Mouse (Mus musculus): ENCODE data around the gene Mccc2.
"Not testable (repeated sequence)": the region's sequence is repeated elsewhere in the genome, so short reads cannot be mapped to it uniquely, and the experiment has no call there.

GRCm38 (mm10) chr13:100057738-100058137 is 42.3 kb upstream of the Mccc2 start:
- not testable (repeated sequence) for TF ChIP-seq REST (IDR thresholded peaks at IDR 0.05; ENCODE audit: insufficient read depth, insufficient read length); POLR2AphosphoS2 (IDR thresholded peaks at IDR 0.05; ENCODE audit: insufficient read length, low read depth); SRF (IDR thresholded peaks at IDR 0.05; ENCODE audit: control insufficient read depth, insufficient read length, low read depth)
